Mouse (Mus musculus): Measurements from ENCODE around the gene Nckap5.

- no peak for TF ChIP-seq CTCF (IDR thresholded peaks at IDR 0.05; ENCODE audit: control insufficient read depth, insufficient read depth, insufficient read length)
- peak; percentile 86 for TF ChIP-seq FOSL1 (IDR thresholded peaks at IDR 0.05; ENCODE audit: insufficient read depth, low read length, poor library complexity, severe bottlenecking)
- TF ChIP-seq MAX (IDR thresholded peaks at IDR 0.05) = peak; percentile 65
- peak; percentile 69 for TF ChIP-seq MYOD1 (IDR thresholded peaks at IDR 0.05; ENCODE audit: control insufficient read depth, insufficient read length, low read depth)
- TF ChIP-seq USF1 (IDR thresholded peaks at IDR 0.05; ENCODE audit: low read depth) = peak; percentile 67
These were observed 318.7 kb downstream of the Nckap5 start for GRCm38 (mm10) chr1:126511835-126512445.

Measured in C2C12 (cell line).